Mouse (Mus musculus) left cerebral cortex, postnatal 25 days (tissue): Measurements from ENCODE around the gene Mal. TPM values are rescaled to one million over a fixed set of nuclear protein-coding genes. Genes with fewer than 3 reads are reported as not detected.

Experiments used
- total RNA-seq, 2 experiments: library from RNA; stranded (reverse); gene quantifications; 2 replicates each; pipeline ENCODE4 v1.2.3; 2021

The Mal gene
- total RNA-seq, 2 experiments from 2014 or later, result 100 to 125 TPM

Other genes with a start within 250 kb of the Mal start
- under 1 TPM in 1 of 2 experiments, not detected in 1; 0.48 TPM for gene Gpat2, start 231.5 kb downstream of the Mal start, total RNA-seq
- gene Fahd2a, start 212.1 kb downstream of the Mal start, total RNA-seq, result 10 to 100 TPM; 18.1 TPM
- gene Kcnip3, start 134.6 kb downstream of the Mal start, total RNA-seq, result 100 to 1,000 TPM; 120 to 123 TPM
- under 1 TPM; 0.18 to 0.21 TPM for gene Prom2, start 115.2 kb downstream of the Mal start, total RNA-seq
- 1 to 10 TPM; 7.1 to 7.9 TPM for gene Zfp661, start 69.6 kb downstream of the Mal start, total RNA-seq
- 10 to 100 TPM; 87.7 to 89.0 TPM for gene Mrps5, start 69.5 kb downstream of the Mal start, total RNA-seq
- 1 to 10 TPM in 1 of 2 experiments, under 1 TPM in 1; 0.99 to 1.1 TPM for gene Mall, start 73.2 kb upstream of the Mal start, total RNA-seq
- gene Nphp1, start 132.2 kb upstream of the Mal start, total RNA-seq, result 10 to 100 TPM; 18.8 to 19.3 TPM
- gene Mtln, start 135.8 kb upstream of the Mal start, total RNA-seq, result 10 to 100 TPM; 47.0 to 49.2 TPM
- under 1 TPM in 1 of 2 experiments, not detected in 1; 0.09 TPM for gene Bub1, start 175.2 kb upstream of the Mal start, total RNA-seq
- not detected for gene Acoxl, start 182.2 kb upstream of the Mal start, total RNA-seq